Mouse (Mus musculus) limb, embryonic 13.5 days (tissue): ENCODE results near the gene Spsb2. TPM values are rescaled to one million over a fixed set of nuclear protein-coding genes. Genes with fewer than 3 reads are reported as not detected.

Source experiments
- ATAC-seq: fragments of 200-750 bp; cut with Nextera tagmentation; 2 replicates; pipeline ENCODE4 v1.8.0; 2017; ENCODE audit warnings: low read depth, moderate number of reproducible peaks, moderate TSS enrichment; ENCODE audit not compliant: low FRiP score
- H3K27ac ChIP-seq: fragments of 300-500 bp; sonication (generic); 2 replicates; pipeline ENCODE4 v1.5.1; 2015; ENCODE audit warnings: inconsistent platforms, mild to moderate bottlenecking, moderate library complexity
- H3K27me3 ChIP-seq: fragments of 300-500 bp; sonication (generic); 2 replicates; pipeline ENCODE4 v1.6.1; 2015; ENCODE audit warnings: mild to moderate bottlenecking, inconsistent platforms
- H3K36me3 ChIP-seq: fragments of 300-500 bp; sonication (generic); 2 replicates; pipeline ENCODE4 v1.6.1; 2015; ENCODE audit warnings: inconsistent platforms, mild to moderate bottlenecking, moderate library complexity
- H3K4me1 ChIP-seq: fragments of 300-500 bp; sonication (generic); 2 replicates; pipeline ENCODE4 v1.6.1; 2015; ENCODE audit warnings: inconsistent platforms
- H3K4me2 ChIP-seq: fragments of 300-500 bp; sonication (generic); replicated peaks from 2 replicates; pipeline ENCODE4 v1.6.1; 2015; ENCODE audit warnings: inconsistent platforms, mild to moderate bottlenecking, moderate library complexity
- H3K4me3 ChIP-seq: fragments of 300-500 bp; sonication (generic); 2 replicates; pipeline ENCODE4 v1.5.1; 2015; ENCODE audit warnings: moderate library complexity, mild to moderate bottlenecking, inconsistent platforms
- H3K9ac ChIP-seq: fragments of 300-500 bp; sonication (generic); 2 replicates; pipeline ENCODE4 v1.6.1; 2015; ENCODE audit warnings: mild to moderate bottlenecking, inconsistent platforms
- H3K9me3 ChIP-seq: fragments of 300-500 bp; sonication (generic); 2 replicates; pipeline ENCODE4 v1.6.1; 2016; ENCODE audit warnings: inconsistent platforms
- WGBS: fragments of 180-500 bp; shearing (Covaris S2); methylation state at CpG from one replicate; pipeline ENCODE4 v1.1.7; 2015; 5-methylcytosine and 5-hydroxymethylcytosine counted together
- polyA plus RNA-seq: library from polyadenylated mRNA; unstranded; fragments of >200 nt; fragmentation: Nextera tagmentation; extraction: Ambion mirVana; gene quantifications from 2 replicates; pipeline ENCODE4 v1.2.1, GENCODE M21; 2015

Gene Spsb2
- polyA plus RNA-seq = 10.4 and 12.3 TPM in 2 replicates

DNA sequence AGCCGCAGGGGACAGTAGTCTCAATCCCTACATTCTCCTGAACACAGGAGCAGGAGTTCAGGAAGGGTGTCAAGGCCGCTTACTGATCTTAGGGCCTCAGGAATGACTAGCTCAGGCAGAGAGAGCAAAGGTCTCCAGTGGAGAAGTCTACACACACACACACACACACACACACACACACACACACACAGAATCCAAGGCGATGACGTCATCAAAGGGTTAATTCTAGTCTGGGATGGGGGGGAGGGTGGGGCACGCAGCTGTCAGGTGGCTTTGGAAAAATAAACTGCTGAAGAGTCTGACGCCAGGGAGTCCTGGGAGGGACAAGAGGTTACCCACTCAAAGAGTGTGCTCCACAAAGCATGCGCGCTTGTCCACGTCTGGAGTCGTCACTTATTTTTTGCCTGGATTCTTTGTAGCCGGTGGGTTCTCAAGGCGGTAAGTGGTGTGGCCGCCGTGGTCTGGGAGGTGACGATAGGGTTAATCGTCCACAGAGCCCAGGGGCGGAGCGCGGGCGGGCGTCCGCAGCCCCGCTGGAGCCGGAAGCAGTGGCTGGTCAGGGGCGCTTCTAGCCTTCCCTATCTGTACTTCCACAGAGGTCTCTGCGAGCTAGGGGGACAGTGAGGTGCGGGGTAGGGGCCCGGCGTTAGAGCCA is at the start of gene Spsb2:
Spsb2 (plus strand) TSS at position 304 of the 655 bp plus-strand sequence.
- peak within 1 kb of the TSS; percentile 86 for H3K4me2 ChIP-seq
- peak; percentile 55 for ATAC-seq
- no peaks in the 10 kb centered on the region for H3K9me3 ChIP-seq
- H3K27ac ChIP-seq = peak within 1 kb of the TSS; percentile 89
- peak within 1 kb of the TSS; percentile 74 for H3K9ac ChIP-seq
- peak within 1 kb of the TSS; percentile 63 for H3K4me3 ChIP-seq
- WGBS = 2% methylated on average over 29 of the region's 29 CpGs
- H3K27me3 ChIP-seq = no peaks in the 10 kb centered on the region
- peaks cover 25% of the 10 kb centered on the region for H3K36me3 ChIP-seq
- peaks cover 51% of the 10 kb centered on the region for H3K4me1 ChIP-seq

DNA sequence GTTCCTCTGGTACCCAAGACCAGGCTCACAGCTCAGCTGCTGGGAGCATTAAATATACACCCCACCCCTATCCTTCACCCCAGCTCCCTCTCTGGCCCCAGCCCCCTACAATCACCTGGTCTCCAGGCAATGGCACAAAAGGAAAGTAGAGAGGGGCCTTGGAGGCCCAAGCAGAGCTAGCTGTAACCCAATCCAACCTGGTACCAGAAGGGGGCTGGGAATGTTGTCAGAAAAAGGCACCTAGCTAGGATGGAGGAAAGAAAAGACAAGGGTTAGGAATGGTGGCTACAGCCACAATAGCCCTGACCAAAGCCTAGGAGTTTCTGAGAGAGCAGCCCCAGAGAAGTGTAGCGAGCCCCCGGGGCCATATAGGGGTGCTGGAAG is 49.6 kb upstream of the Spsb2 start:
- peak overlapping the region; percentile 99 for H3K27ac ChIP-seq
- H3K27me3 ChIP-seq = peaks cover 27% of the 10 kb centered on the region; the same call in 1 of the 2 replicates
- H3K9me3 ChIP-seq = no peaks in the 10 kb centered on the region
- H3K4me2 ChIP-seq = peak overlapping the region; percentile 90
- ATAC-seq = no peak
- 57% methylated on average over 2 of the region's 2 CpGs for WGBS
- H3K4me3 ChIP-seq = peak overlapping the region; percentile 79; the same call in 1 of the 2 replicates
- H3K9ac ChIP-seq = peak overlapping the region; percentile 55
- H3K4me1 ChIP-seq = peaks cover 42% of the 10 kb centered on the region
- H3K36me3 ChIP-seq = no peaks in the 10 kb centered on the region; the same call in 1 of the 2 replicates

DNA sequence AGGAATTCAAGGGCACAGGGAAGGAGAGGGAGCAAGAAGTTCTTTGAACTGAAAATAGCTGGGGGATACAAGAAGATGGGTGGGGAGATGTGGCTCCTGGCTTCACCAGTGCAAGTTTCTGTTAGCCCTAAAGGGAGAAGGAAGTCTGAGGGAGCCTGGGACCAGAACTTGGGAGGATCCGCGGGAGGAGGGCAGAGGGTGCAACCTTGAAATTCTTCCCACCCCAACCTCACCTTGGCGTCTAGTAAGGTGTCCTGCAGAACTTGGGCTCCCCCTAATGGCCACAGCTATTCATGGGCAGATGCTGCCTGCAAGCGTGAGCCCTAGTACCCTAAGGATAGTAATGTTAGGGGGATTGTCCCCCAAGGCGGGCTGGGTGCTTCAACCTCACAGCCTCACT is 49.2 kb upstream of the Spsb2 start:
- peaks cover 38% of the 10 kb centered on the region for H3K4me1 ChIP-seq
- no peak for ATAC-seq
- peak overlapping the region; percentile 99 for H3K27ac ChIP-seq
- peak overlapping the region; percentile 90 for H3K4me2 ChIP-seq
- no peaks in the 10 kb centered on the region; the same call in 1 of the 2 replicates for H3K36me3 ChIP-seq
- H3K4me3 ChIP-seq = peak overlapping the region; percentile 79; the same call in 1 of the 2 replicates
- no peaks in the 10 kb centered on the region for H3K9me3 ChIP-seq
- WGBS = 1% methylated on average over 5 of the region's 5 CpGs
- peaks cover 31% of the 10 kb centered on the region; the same call in 1 of the 2 replicates for H3K27me3 ChIP-seq
- peak overlapping the region; percentile 55 for H3K9ac ChIP-seq

DNA sequence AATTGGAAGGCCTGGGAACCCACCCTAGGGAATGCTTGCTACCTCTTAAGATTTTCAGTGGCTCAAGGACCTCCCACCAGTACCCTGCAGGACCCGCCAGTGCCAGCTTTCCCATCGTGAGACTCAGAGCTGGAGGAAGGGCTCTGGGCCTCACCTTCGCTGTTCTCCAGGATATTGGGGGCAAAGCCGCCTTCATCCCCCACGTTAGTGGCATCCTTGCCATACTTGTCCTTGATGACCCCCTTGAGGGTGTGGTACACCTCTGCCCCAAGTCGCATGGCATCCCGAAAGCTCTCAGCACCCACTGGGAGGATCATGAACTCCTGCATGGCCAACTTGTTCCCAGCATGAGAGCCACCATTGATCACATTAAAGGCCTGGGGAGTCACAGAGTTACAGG is 42.5 kb upstream of the Spsb2 start:
- Histone ChIP-seq H3K4me3 (no peak overlapping the region), H3K9me3 (no peaks in the 10 kb centered on the region), H3K27ac (no peak overlapping the region), H3K4me2 (no peak overlapping the region), H3K4me1 (peaks cover 23% of the 10 kb centered on the region), H3K36me3 (no peaks in the 10 kb centered on the region; the same call in 1 of the 2 replicates), H3K9ac (no peak overlapping the region), H3K27me3 (peaks cover 69% of the 10 kb centered on the region)
- WGBS = 82% methylated on average over 7 of the region's 7 CpGs
- no peak for ATAC-seq

DNA sequence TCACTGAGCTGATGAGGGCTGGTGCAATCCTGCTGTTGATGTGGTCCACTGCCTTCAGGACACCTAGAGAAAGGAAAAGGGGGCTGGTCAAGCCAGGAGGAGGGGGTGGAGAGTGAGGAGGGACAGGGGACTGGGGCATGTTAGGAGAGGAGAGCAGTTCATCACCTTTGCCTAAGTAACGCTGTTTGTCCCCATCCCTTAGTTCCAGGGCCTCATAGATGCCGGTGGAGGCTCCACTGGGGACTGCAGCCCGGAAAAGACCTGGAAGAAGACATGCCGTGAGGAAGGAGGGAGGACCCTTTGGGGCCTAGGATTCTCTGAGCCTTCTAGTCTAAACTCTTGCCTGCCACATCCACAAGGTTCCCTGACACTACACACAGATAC is 40.9 kb upstream of the Spsb2 start:
- H3K4me3 ChIP-seq = no peak overlapping the region
- H3K36me3 ChIP-seq = no peaks in the 10 kb centered on the region; the same call in 1 of the 2 replicates
- no peak for ATAC-seq
- H3K9ac ChIP-seq = no peak overlapping the region
- peaks cover 61% of the 10 kb centered on the region for H3K27me3 ChIP-seq
- peaks cover 23% of the 10 kb centered on the region for H3K4me1 ChIP-seq
- no peak overlapping the region for H3K27ac ChIP-seq
- WGBS = 39% methylated on average over 4 of the region's 4 CpGs
- H3K4me2 ChIP-seq = peak overlapping the region; percentile 90; the same call in 1 of the 2 replicates
- H3K9me3 ChIP-seq = no peaks in the 10 kb centered on the region

DNA sequence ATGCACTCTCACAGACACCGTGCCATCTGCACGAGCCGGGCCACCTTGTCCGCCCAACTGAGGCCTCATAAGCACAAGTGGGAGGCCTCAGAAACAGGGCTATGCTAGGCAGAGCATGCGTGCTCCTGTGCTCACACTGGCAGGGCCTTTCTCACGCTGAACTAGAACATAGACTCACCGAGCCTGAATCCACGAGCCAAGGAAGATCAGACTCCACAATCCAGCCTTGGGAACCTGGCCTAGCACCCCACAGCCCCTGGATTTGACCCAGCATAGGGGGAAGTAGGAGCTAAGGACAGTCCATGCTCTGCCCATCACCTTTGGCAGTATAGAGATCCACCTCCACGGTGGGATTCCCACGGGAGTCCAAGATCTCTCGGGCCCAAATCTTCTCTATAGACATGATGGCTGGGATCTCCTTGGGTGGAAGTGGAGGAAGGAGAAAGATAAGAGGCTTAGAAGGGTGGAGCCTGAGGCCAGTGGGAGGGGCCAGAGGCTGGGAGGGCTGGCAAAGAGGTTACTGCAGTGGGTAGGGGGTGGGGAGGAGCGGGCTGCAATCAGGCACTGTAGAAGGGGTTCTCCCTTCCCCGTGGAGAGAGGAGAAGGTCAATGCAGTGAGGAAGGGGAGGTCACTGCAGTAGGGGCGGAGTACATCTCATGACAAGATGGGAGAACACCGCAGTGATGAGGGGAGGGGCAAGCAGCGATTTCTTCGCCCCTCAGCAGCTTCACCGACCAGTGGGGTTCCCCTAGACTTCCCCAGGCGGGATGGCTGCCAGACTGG is 40.3 kb upstream of the Spsb2 start:
- Histone ChIP-seq H3K27me3 (peaks cover 56% of the 10 kb centered on the region), H3K36me3 (no peaks in the 10 kb centered on the region), H3K4me2 (peak overlapping the region; percentile 90), H3K9me3 (no peaks in the 10 kb centered on the region), H3K4me1 (peaks cover 23% of the 10 kb centered on the region), H3K4me3 (peak overlapping the region; percentile 60), H3K27ac (no peak overlapping the region), H3K9ac (peak overlapping the region; percentile 74; the same call in 1 of the 2 replicates)
- ATAC-seq = no peak
- 26% methylated on average over 19 of the region's 19 CpGs for WGBS

DNA sequence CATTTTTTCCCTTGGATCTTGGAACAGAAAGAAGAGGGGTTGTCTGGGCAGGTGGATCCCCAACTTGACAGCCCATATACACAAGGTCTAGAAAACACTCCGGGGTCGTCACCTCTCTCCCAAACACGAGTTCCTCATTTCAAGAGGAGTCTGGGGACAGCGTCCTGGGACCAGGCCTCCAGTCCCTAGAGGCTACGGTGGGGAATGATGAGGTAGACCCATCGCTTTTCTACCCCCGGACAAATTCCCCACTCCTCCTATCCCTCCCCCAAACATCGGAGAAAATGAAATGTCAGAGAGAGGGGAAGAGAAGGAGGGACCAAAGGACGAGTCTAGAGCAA is 39.8 kb upstream of the Spsb2 start:
- no peaks in the 10 kb centered on the region for H3K36me3 ChIP-seq
- H3K9ac ChIP-seq = peak overlapping the region; percentile 74; the same call in 1 of the 2 replicates
- H3K9me3 ChIP-seq = no peaks in the 10 kb centered on the region
- H3K4me1 ChIP-seq = peaks cover 23% of the 10 kb centered on the region
- peaks cover 54% of the 10 kb centered on the region for H3K27me3 ChIP-seq
- H3K27ac ChIP-seq = no peak overlapping the region
- 7% methylated on average over 9 of the region's 9 CpGs for WGBS
- peak overlapping the region; percentile 90 for H3K4me2 ChIP-seq
- ATAC-seq = no peak
- peak overlapping the region; percentile 60 for H3K4me3 ChIP-seq

DNA sequence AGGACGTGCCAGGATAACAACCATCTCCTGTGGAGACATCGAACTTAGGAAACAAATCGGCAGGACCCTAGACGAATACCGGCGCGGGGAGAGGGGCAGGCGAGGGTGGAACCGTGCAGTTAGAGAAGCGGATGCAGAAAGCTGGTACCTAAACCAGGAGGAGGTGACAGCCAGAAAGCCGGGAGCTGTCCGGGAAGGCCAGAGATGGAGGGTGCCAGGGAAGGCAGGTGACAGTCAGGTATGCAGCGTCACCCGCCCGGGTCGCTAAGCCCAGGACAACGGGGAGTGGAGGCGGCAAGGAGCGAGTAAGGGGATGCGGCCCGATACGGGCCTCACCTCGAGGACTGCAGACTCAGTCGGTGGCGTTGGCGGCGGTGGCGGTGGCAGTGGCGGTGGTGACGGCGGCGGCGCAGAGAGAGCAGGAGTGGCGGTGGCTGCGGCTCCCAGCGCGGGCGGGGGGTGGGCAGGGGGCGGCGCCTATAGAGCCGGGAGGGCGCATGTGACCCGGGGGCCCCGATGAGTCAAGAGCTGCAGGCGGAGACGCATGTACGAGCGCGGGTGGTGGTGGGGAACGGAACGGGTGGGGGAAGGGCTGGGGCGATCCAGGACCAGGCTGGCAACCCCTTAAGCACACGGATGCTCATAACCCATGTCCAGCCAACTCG is 39.2 kb upstream of the Spsb2 start, which contains the start of gene Eno2:
Eno2 (minus strand) TSS at position 573 of the 665 bp plus-strand sequence.
- H3K4me3 ChIP-seq = peak within 1 kb of the TSS; percentile 60
- ATAC-seq = peak; percentile 67
- H3K4me1 ChIP-seq = peaks cover 23% of the 10 kb centered on the region
- whole genome bisulfite sequencing = 1% methylated on average over 48 of the region's 54 CpGs
- no peaks in the 10 kb centered on the region for H3K9me3 ChIP-seq
- no peaks in the 10 kb centered on the region for H3K36me3 ChIP-seq
- peak within 1 kb of the TSS; percentile 74 for H3K9ac ChIP-seq
- H3K27me3 ChIP-seq = peaks cover 49% of the 10 kb centered on the region
- no peak within 1 kb of the TSS for H3K27ac ChIP-seq
- peak within 1 kb of the TSS; percentile 90 for H3K4me2 ChIP-seq

DNA sequence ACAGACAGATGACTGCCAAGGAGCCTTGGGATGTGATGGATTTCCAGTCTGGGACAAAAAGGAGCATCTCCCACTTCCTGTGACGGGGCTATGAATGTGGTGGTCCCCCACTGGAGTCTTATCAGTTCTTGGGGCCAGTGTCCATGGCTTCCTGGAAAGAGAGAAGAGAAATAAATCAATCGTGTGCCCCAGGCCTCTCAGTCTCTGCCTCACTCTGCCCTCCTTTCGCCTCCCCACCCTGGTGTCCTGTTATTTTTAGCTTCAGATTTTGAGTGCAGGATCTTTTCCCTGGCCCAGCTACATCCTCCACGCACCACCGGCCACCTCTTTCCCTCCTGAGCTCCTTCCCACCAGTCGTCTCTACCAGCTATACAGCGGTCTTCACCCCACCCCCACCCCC is 38.4 kb upstream of the Spsb2 start:
- Histone ChIP-seq H3K9me3 (no peaks in the 10 kb centered on the region), H3K4me3 (peak overlapping the region; percentile 60), H3K4me2 (peak overlapping the region; percentile 90), H3K9ac (peak overlapping the region; percentile 74), H3K36me3 (no peaks in the 10 kb centered on the region), H3K27me3 (peaks cover 45% of the 10 kb centered on the region), H3K4me1 (peaks cover 23% of the 10 kb centered on the region), H3K27ac (no peak overlapping the region)
- WGBS = 65% methylated on average over 7 of the region's 7 CpGs
- ATAC-seq = no peak

DNA sequence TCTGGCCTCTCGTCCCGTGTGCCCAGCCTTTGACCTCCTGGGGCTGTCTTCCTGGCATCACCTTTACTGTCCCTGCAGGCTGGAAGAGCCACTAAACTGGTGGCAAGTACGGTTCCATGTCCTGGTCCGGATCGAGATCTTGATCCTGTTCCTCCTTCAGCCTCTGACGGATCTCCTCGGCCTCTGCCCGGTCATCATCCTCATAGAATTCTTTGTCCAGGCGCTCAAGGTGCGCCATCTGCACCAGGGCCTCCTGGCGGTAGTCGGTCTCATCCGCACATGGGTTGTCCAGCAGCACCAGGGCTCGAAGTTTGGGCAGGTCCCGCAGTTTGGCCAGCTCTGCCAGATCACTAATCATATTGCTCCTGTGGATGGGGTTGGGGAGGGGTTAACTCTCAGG is 38.0 kb upstream of the Spsb2 start:
- Histone ChIP-seq H3K4me3 (no peak overlapping the region), H3K27ac (no peak overlapping the region), H3K36me3 (no peaks in the 10 kb centered on the region), H3K9me3 (no peaks in the 10 kb centered on the region), H3K9ac (no peak overlapping the region), H3K4me1 (peaks cover 23% of the 10 kb centered on the region), H3K27me3 (peaks cover 45% of the 10 kb centered on the region), H3K4me2 (no peak overlapping the region)
- no peak for ATAC-seq
- WGBS = 85% methylated on average over 15 of the region's 15 CpGs

DNA sequence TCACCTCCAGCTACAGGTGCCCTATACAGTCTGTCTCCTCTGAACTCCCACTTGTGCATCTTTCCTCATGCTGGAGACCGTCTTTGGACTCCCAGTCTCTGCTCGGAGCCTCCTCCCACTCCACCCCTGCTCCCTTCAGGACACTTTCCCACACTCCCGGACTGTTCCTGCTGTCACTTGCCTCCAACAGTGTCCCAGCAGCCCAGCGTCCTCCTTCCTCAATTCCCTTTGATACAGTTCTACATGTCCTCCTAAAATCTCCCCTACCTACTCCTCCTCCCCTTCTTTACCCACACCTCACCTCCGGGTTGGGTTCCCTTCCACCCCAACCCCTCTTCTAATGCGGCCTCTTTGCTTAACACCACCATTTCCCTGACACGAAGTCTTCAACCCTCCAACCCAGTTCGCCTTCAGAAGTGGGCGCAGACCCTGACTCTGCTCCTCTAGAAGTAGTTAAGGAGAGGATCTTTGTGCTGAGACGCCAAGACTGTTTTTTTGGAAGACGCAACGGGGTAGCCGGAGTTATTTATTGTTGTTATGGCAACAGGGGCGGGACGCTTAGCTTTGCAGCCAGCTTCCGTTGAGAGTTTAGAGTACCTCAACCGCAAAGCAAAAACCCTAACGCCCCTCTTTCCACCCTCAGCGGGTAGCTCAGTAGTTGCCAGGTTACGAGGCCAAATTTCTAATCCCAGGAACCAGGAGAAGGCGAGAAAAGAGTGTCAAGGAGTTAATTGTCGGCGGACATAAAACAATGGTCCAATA is 29.1 kb upstream of the Spsb2 start, which contains the start of gene Lrrc23:
Lrrc23 (minus strand) TSS at position 506 of the 762 bp plus-strand sequence.
- peaks cover 18% of the 10 kb centered on the region for H3K4me1 ChIP-seq
- no peak within 1 kb of the TSS for H3K27ac ChIP-seq
- peak within 1 kb of the TSS; percentile 39 for H3K4me3 ChIP-seq
- H3K9me3 ChIP-seq = no peaks in the 10 kb centered on the region
- peaks cover 8% of the 10 kb centered on the region; the same call in 1 of the 2 replicates for H3K27me3 ChIP-seq
- H3K9ac ChIP-seq = peak within 1 kb of the TSS; percentile 51; the same call in 1 of the 2 replicates
- peak; percentile 73; the same call in 1 of the 2 replicates for ATAC-seq
- H3K36me3 ChIP-seq = no peaks in the 10 kb centered on the region
- peak within 1 kb of the TSS; percentile 71 for H3K4me2 ChIP-seq
- WGBS = 3% methylated on average over 23 of the region's 23 CpGs
